Mouse (Mus musculus) thymus, adult 2 months (tissue): ENCODE results near the gene Eef1akmt1.

Source experiments
- CTCF ChIP-seq: fragments of 200-500 bp; IDR thresholded peaks from 2 replicates; pipeline ENCODE4 v1.5.1; 2012; ENCODE audit warnings: mild to moderate bottlenecking, control low read depth, low read length, moderate library complexity, borderline replicate concordance; ENCODE audit not compliant: control insufficient read depth, poor library complexity, insufficient read depth; ENCODE audit errors: extremely low read depth
- POLR2A ChIP-seq: fragments of 200-500 bp; IDR thresholded peaks from 2 replicates; pipeline ENCODE4 v1.6.1; 2012; ENCODE audit warnings: mild to moderate bottlenecking, low read length, control low read depth, moderate library complexity; ENCODE audit not compliant: control insufficient read depth, poor library complexity, insufficient read depth; ENCODE audit errors: extremely low read depth

GRCm38 (mm10) chr14:57591830-57592229, 20.4 kb upstream of the Eef1akmt1 start:
- TF ChIP-seq CTCF (no peak), POLR2A (no peak)
